Mouse (Mus musculus): ENCODE measurements around the gene Itga2. TPM values are rescaled to one million over a fixed set of nuclear protein-coding genes. Genes with fewer than 3 reads are reported as not detected.
A peak's percentile ranks its signal among the peaks of the same experiment; 100 is the strongest.

Itga2 gene
- polyA plus RNA-seq, 1 experiment from 2014 or later, result 2.2 TPM

DNA sequence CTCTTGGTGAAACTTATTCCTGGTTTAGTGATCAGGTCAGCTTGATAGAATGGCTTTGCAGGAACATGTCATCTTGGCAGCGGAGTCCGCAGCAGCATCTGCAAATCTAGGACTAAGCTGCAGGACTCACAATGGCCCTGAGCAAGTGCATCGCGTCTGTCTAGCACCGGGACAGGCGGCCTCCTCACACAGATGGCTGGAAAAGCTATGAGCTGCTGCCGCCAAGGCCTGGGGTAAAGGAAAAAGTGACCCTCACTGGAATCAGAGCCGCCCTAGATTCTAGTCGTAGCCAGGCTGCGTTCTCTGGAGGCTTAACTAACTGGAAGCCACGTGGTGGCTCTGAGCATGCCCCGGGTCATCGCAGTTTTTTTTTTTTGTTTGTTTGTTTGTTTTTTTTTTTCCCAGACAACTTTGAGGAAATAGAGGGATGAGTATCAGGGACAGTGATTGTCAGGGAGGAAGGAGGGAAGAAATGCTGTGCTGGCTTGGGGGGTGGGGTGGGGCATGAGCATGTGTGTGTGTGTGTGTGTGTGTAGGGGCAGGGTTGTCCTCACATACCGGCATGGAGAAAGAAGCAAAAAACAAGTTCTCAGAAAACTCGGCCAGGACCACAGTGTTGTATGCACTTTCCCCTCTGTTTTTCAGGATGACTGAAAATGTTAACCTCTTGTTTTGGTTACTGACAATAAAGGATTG is 76.2 kb downstream of the Itga2 start:
- Histone ChIP-seq H3K36me3 (replicated peaks; ENCODE audit: control insufficient read depth, insufficient read depth) (no peaks in the 10 kb centered on the region), H3K9ac (peak overlapping the region; percentile 35; the same call in 1 of the 2 replicates), H3K27ac (no peak overlapping the region), H3K9me3 (ENCODE audit: control insufficient read depth, low read length) (no peaks in the 10 kb centered on the region), H3K4me1 (replicated peaks; ENCODE audit: control insufficient read depth, insufficient read depth, low read length) (peaks cover 3% of the 10 kb centered on the region; the same call in 1 of the 2 replicates), H3K4me2 (replicated peaks) (peak overlapping the region; percentile 34), H3K4me3 (replicated peaks; ENCODE audit: low read length) (no peak overlapping the region), H3K27me3 (ENCODE audit: control insufficient read depth, insufficient read depth, low read length) (no peaks in the 10 kb centered on the region)
- ATAC-seq (ENCODE audit: low FRiP score), result peak; percentile 48; the same call in 1 of the 2 replicates
- 20% methylated on average over 15 of the region's 15 CpGs for WGBS
- no peak for DNase-seq (ENCODE audit: low spot score)

DNA sequence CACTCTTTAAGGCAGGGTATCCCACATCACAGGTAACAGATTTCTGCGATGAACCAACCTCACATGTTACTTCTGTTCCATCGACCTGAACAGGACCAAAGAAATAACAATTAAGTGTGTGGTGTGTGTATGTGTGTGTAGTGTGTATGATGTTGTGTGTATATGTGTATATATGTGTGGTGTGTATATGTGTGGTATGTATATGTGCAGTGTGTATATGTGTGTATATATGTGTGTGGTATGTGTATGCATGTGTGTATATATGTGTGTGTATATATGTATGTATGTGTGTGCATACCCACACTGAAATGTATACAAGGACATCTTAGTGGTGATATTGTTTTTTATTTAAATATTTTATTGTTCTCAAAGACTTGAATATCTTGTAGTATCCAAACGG is 77.5 kb downstream of the Itga2 start:
- Histone ChIP-seq H3K4me1 (replicated peaks; ENCODE audit: control insufficient read depth, insufficient read depth, low read length) (peaks cover 3% of the 10 kb centered on the region; the same call in 1 of the 2 replicates), H3K9ac (no peak overlapping the region), H3K4me2 (replicated peaks) (no peak overlapping the region), H3K4me3 (replicated peaks; ENCODE audit: low read length) (no peak overlapping the region), H3K9me3 (ENCODE audit: control insufficient read depth, low read length) (no peaks in the 10 kb centered on the region), H3K27ac (no peak overlapping the region), H3K36me3 (replicated peaks; ENCODE audit: control insufficient read depth, insufficient read depth) (no peaks in the 10 kb centered on the region), H3K27me3 (ENCODE audit: control insufficient read depth, insufficient read depth, low read length) (no peaks in the 10 kb centered on the region)
- ATAC-seq (ENCODE audit: low FRiP score) (no peak), DNase-seq (ENCODE audit: low spot score) (no peak)
- 95% methylated on average over 3 of the region's 3 CpGs for WGBS

DNA sequence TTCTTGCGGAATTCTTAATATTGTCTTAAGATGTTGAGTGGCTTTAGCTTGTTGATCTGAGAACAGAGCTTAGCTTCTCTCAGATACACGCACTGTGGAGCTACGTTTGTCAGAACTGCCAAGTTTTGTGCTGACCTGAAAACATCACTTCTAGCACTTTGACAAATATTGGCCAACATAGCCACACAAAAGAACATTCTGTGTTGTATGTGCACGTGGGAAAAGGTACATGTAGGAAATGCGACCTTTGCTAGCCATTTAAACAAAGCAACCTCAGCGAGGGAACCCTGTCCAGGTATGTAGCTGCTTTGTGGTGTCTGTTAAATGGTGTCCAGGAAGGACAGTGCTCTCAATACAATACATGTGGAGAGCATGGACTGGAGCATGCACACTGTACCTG is 77.9 kb downstream of the Itga2 start:
- DNase-seq (ENCODE audit: low spot score) (no peak), ATAC-seq (ENCODE audit: low FRiP score) (no peak)
- Histone ChIP-seq H3K27me3 (ENCODE audit: control insufficient read depth, insufficient read depth, low read length) (no peaks in the 10 kb centered on the region), H3K9me3 (ENCODE audit: control insufficient read depth, low read length) (no peaks in the 10 kb centered on the region), H3K36me3 (replicated peaks; ENCODE audit: control insufficient read depth, insufficient read depth) (no peaks in the 10 kb centered on the region), H3K4me2 (replicated peaks) (no peak overlapping the region), H3K9ac (no peak overlapping the region), H3K4me3 (replicated peaks; ENCODE audit: low read length) (no peak overlapping the region), H3K4me1 (replicated peaks; ENCODE audit: control insufficient read depth, insufficient read depth, low read length) (peaks cover 3% of the 10 kb centered on the region; the same call in 1 of the 2 replicates), H3K27ac (no peak overlapping the region)
- WGBS, result 91% methylated on average over 6 of the region's 6 CpGs

DNA sequence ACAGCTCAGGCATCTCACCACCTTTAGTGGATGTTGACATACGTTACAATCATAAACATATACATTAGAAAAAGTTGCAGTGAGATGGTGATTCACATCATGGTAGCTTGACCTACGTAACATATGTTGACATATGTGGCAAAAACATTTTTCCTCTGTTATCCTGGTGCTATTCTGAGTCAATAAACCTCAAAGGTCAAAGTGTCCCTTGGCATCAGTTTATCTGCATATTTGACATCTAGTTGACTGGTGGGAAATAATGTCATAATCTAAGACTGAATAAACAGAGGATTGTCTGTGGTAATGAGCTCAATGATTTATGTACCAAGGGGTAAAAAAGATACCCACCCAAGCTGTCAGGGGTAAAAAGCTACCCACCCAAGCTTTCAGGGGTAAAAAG is 78.7 kb downstream of the Itga2 start:
- Histone ChIP-seq H3K9ac (no peak overlapping the region), H3K27me3 (ENCODE audit: control insufficient read depth, insufficient read depth, low read length) (no peaks in the 10 kb centered on the region), H3K4me2 (replicated peaks) (no peak overlapping the region), H3K4me1 (replicated peaks; ENCODE audit: control insufficient read depth, insufficient read depth, low read length) (peaks cover 3% of the 10 kb centered on the region; the same call in 1 of the 2 replicates), H3K9me3 (ENCODE audit: control insufficient read depth, low read length) (no peaks in the 10 kb centered on the region), H3K4me3 (replicated peaks; ENCODE audit: low read length) (no peak overlapping the region), H3K27ac (no peak overlapping the region), H3K36me3 (replicated peaks; ENCODE audit: control insufficient read depth, insufficient read depth) (no peaks in the 10 kb centered on the region)
- ATAC-seq (ENCODE audit: low FRiP score) (no peak), DNase-seq (ENCODE audit: low spot score) (no peak)
- WGBS, result 95% methylated on average over 2 of the region's 2 CpGs

DNA sequence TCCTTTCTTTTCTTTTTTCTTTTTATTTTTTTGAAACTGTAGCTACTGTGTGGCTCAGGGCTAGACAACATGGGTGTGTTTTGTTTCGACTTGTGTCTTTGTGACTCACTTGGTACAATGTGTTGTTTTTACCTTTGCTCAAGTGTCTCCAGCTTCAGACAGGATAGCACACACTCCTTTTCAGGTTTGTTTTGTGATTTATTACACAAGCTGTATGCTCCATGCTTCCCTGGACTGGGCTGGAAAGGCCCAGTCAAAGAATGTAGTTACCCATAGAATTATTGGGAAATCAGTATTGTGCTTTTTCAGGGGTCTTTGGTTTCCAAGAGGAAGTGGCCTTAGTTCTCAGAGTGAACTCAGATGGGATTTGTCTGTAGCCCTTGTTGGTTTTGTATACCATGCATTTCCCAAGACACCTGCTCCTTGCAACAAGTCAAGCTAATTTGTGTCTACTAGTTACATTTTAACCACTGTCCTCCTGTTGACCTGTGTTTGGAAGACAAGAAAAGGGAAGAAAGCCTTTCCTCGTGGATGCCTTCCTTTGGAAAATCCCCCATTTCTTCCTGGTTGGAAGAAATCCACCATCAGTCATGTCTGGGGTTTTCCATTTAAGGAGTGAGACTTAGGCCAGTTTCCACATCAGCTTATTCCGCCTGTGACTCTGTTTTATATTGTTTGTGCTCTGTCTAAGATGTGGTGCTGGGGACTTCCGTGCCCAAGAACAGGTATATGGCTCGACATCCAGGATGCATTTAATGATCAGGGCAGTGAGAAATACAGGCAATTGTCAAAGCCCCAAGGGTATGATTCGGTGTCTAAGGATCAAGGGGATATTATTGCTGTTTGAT is 79.4 kb downstream of the Itga2 start:
- H3K4me2 ChIP-seq (replicated peaks), result no peak overlapping the region
- no peak overlapping the region for H3K9ac ChIP-seq
- DNase-seq (ENCODE audit: low spot score) (no peak), ATAC-seq (ENCODE audit: low FRiP score) (no peak)
- no peaks in the 10 kb centered on the region for H3K27me3 ChIP-seq (ENCODE audit: control insufficient read depth, insufficient read depth, low read length)
- 63% methylated on average over 6 of the region's 6 CpGs for WGBS
- H3K36me3 ChIP-seq (replicated peaks; ENCODE audit: control insufficient read depth, insufficient read depth), result no peaks in the 10 kb centered on the region
- no peaks in the 10 kb centered on the region for H3K9me3 ChIP-seq (ENCODE audit: control insufficient read depth, low read length)
- peaks cover 3% of the 10 kb centered on the region; the same call in 1 of the 2 replicates for H3K4me1 ChIP-seq (replicated peaks; ENCODE audit: control insufficient read depth, insufficient read depth, low read length)
- no peak overlapping the region for H3K4me3 ChIP-seq (replicated peaks; ENCODE audit: low read length)
- no peak overlapping the region for H3K27ac ChIP-seq

DNA sequence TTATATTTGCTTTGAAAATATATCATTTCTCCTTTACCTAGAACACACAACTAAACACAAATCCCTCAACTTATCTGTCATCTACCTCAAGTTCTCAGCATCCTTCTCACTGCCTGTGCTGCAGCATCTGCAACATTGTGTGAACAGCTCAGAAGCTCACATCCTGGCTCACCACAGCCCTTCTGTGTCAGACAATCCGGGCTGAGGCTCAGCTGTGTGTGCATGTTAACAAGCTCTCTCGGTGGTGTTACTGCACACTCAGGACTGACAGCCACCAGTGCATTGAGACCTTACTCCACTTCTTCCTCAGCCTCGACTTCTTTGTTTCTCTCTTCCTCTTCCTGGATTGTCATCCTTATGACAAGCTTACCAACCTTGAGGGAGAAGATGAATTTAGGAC is 83.0 kb downstream of the Itga2 start:
- Histone ChIP-seq H3K4me1 (replicated peaks; ENCODE audit: control insufficient read depth, insufficient read depth, low read length) (no peaks in the 10 kb centered on the region), H3K9ac (no peak overlapping the region), H3K27me3 (ENCODE audit: control insufficient read depth, insufficient read depth, low read length) (no peaks in the 10 kb centered on the region), H3K27ac (no peak overlapping the region), H3K9me3 (ENCODE audit: control insufficient read depth, low read length) (no peaks in the 10 kb centered on the region), H3K4me3 (replicated peaks; ENCODE audit: low read length) (no peak overlapping the region), H3K36me3 (replicated peaks; ENCODE audit: control insufficient read depth, insufficient read depth) (no peaks in the 10 kb centered on the region), H3K4me2 (replicated peaks) (no peak overlapping the region)
- 70% methylated on average over 3 of the region's 3 CpGs for WGBS
- DNase-seq (ENCODE audit: low spot score) (no peak), ATAC-seq (ENCODE audit: low FRiP score) (no peak)

DNA sequence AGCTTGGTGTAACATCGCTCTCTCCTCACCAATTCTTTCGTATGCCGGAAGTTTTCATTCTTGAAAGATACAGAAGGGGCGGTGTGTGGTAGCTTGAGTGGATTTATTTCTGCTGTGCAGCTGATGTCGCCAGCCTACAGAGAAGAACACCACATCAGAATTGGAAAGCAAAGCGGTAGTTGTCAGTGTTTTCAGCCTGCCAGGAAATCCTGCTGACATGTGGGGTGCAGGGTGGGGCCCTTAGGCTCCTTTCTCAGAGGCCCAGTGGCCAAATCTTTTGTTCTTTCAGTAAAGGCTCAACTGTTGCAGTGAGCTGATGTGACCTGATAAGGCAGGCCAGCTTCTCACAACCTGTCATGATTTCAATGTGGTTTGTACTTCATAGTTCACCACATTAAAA is 86.1 kb downstream of the Itga2 start:
- Histone ChIP-seq H3K36me3 (replicated peaks; ENCODE audit: control insufficient read depth, insufficient read depth) (no peaks in the 10 kb centered on the region), H3K4me1 (replicated peaks; ENCODE audit: control insufficient read depth, insufficient read depth, low read length) (no peaks in the 10 kb centered on the region), H3K4me2 (replicated peaks) (no peak overlapping the region), H3K27ac (no peak overlapping the region), H3K27me3 (ENCODE audit: control insufficient read depth, insufficient read depth, low read length) (no peaks in the 10 kb centered on the region), H3K4me3 (replicated peaks; ENCODE audit: low read length) (no peak overlapping the region), H3K9ac (no peak overlapping the region), H3K9me3 (ENCODE audit: control insufficient read depth, low read length) (no peaks in the 10 kb centered on the region)
- WGBS, result 86% methylated on average over 6 of the region's 6 CpGs
- DNase-seq (ENCODE audit: low spot score) (no peak), ATAC-seq (ENCODE audit: low FRiP score) (no peak)

DNA sequence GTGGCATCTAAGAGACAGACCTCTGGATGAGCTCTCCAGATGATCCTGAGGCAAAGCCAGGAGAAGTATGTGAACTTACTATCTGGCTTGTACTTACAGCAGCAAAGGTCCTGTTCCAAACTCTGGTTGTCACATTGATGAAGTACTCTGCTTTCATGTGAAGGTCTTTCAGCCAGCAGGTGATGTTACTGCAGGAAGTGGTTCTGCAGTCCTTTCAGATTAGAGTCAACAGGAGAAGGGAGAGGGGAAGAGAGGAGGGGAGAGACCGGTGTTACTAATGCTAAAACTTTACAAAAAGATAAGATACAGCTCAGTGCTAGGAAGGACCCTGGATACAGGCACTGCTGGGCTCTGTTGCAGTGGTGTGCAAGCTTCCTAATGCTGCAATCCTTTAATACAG is 88.6 kb downstream of the Itga2 start:
- Histone ChIP-seq H3K36me3 (replicated peaks; ENCODE audit: control insufficient read depth, insufficient read depth) (no peaks in the 10 kb centered on the region), H3K27me3 (ENCODE audit: control insufficient read depth, insufficient read depth, low read length) (no peaks in the 10 kb centered on the region), H3K9me3 (ENCODE audit: control insufficient read depth, low read length) (no peaks in the 10 kb centered on the region), H3K27ac (no peak overlapping the region), H3K4me2 (replicated peaks) (no peak overlapping the region), H3K4me3 (replicated peaks; ENCODE audit: low read length) (no peak overlapping the region), H3K4me1 (replicated peaks; ENCODE audit: control insufficient read depth, insufficient read depth, low read length) (0 out of 2 replicates have a peak, but pooled peaks cover 3% of the 10 kb centered on the region), H3K9ac (no peak overlapping the region)
- DNase-seq (ENCODE audit: low spot score) (no peak), ATAC-seq (ENCODE audit: low FRiP score) (no peak)
- WGBS, result 92% methylated on average over 1 of the region's 1 CpGs

DNA sequence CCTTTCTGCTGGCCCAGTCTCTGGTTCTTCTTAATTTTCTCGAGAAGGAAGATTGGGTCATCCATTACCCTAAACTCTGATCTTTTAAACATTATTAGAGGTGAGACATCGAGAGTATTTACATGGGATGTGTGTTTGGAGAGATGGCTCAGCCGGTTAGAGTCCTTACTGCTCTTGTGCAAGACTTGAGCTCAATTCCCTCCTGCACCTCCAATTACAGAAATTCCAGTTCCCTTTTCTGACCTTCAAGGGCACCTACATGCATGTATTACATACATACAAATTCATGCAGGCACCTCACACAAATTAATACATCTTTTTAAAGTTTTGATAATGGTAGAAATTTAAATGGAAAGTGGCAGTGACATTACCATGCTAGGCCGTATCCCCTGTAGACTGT is 91.4 kb downstream of the Itga2 start:
- Histone ChIP-seq H3K4me1 (replicated peaks; ENCODE audit: control insufficient read depth, insufficient read depth, low read length) (peaks cover 3% of the 10 kb centered on the region; the same call in 1 of the 2 replicates), H3K9ac (no peak overlapping the region), H3K27me3 (ENCODE audit: control insufficient read depth, insufficient read depth, low read length) (no peaks in the 10 kb centered on the region), H3K27ac (no peak overlapping the region), H3K4me2 (replicated peaks) (no peak overlapping the region), H3K9me3 (ENCODE audit: control insufficient read depth, low read length) (no peaks in the 10 kb centered on the region), H3K4me3 (replicated peaks; ENCODE audit: low read length) (no peak overlapping the region), H3K36me3 (replicated peaks; ENCODE audit: control insufficient read depth, insufficient read depth) (0 out of 2 replicates have a peak, but pooled peaks cover 4% of the 10 kb centered on the region)
- DNase-seq (ENCODE audit: low spot score) (no peak), ATAC-seq (ENCODE audit: low FRiP score) (no peak)
- WGBS, result 95% methylated on average over 4 of the region's 4 CpGs

Data from hindbrain, embryonic 14.5 days (tissue).